Mouse (Mus musculus): ENCODE data around the gene Ccdc3. TPM values are rescaled to one million over a fixed set of nuclear protein-coding genes. Genes with fewer than 3 reads are reported as not detected.
"Not testable (repeated sequence)": the region's sequence is repeated elsewhere in the genome, so short reads cannot be mapped to it uniquely, and the experiment has no call there.

Ccdc3 gene
- polyA plus RNA-seq, 1 experiment from 2014 or later, result not detected

GRCm38 (mm10) chr2:5219206-5219605, 81.6 kb downstream of the Ccdc3 start:
- H3K36me3 ChIP-seq (ENCODE audit: inconsistent target), result no peaks in the 10 kb centered on the region
- 100% methylated on average over 1 of the region's 1 CpGs for WGBS (ENCODE audit: missing documents)
- H3K4me3 ChIP-seq (ENCODE audit: inconsistent target), result no peak overlapping the region
- no peaks in the 10 kb centered on the region for H3K79me2 ChIP-seq (ENCODE audit: inconsistent target)
- no peak overlapping the region for H3K27ac ChIP-seq

DNA sequence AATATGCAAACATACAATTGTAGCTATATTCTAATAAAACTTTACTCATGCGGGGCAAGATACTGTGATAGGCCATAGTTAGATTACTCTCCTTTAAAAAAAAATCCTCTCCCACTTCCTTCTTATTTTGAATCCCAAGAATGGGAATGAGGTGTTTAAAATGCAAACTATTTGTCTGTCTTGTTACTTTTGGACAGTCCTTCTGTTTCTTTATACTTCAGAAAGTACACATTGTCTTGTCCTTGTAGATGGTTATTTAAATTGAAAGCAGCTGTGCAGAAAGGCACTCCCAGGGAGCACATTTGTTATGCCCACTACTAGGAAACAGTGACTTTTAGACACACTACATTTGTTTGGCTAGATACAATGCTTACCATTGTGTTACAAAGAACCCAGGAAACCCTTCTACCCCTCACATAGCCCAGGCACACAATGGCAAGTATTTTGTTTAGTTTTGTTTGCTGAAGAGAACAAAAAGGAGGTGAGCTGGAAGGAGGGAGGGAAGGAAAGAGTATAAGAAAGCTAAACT, 82.3 kb downstream of the Ccdc3 start:
- no peaks in the 10 kb centered on the region for H3K36me3 ChIP-seq (ENCODE audit: inconsistent target)
- no peak overlapping the region for H3K4me3 ChIP-seq (ENCODE audit: inconsistent target)
- WGBS (ENCODE audit: missing documents), result 80% methylated on average over 1 of the region's 1 CpGs
- H3K27ac ChIP-seq, result no peak overlapping the region
- no peaks in the 10 kb centered on the region for H3K79me2 ChIP-seq (ENCODE audit: inconsistent target)

DNA sequence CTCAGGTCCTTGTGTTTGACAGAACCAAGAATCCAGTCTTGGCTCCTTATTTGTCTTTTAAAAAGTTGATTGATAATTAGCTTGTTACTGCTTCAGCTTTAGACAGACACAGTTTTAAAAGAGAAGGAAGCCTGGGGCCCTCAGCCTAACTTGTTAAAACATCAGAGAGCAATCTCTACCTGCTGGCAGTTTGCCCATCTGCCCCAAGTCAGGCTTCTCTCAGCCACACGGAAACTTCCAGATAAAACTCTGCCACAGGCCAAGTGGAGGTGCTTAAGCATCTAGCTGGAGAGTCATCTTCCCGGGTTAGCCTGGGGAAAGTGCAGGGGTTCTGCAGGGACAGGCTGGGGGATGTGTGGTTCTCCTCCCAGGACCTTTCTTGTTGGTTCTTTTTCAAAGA, 85.0 kb downstream of the Ccdc3 start:
- H3K36me3 ChIP-seq (ENCODE audit: inconsistent target), result no peaks in the 10 kb centered on the region
- H3K79me2 ChIP-seq (ENCODE audit: inconsistent target), result no peaks in the 10 kb centered on the region
- H3K4me3 ChIP-seq (ENCODE audit: inconsistent target), result no peak overlapping the region
- no peak overlapping the region for H3K27ac ChIP-seq
- WGBS (ENCODE audit: missing documents), result 62% methylated on average over 2 of the region's 2 CpGs

GRCm38 (mm10) chr2:5236846-5237482, 99.4 kb downstream of the Ccdc3 start:
- Histone ChIP-seq H3K27ac (no peak overlapping the region), H3K79me2 (ENCODE audit: inconsistent target) (no peaks in the 10 kb centered on the region), H3K36me3 (ENCODE audit: inconsistent target) (no peaks in the 10 kb centered on the region), H3K4me3 (ENCODE audit: inconsistent target) (no peak overlapping the region)
- WGBS (ENCODE audit: missing documents), result 88% methylated on average over 3 of the region's 3 CpGs

GRCm38 (mm10) chr2:5237870-5238269, 100.3 kb downstream of the Ccdc3 start:
- 93% methylated on average over 5 of the region's 5 CpGs for WGBS (ENCODE audit: missing documents)
- no peak overlapping the region for H3K27ac ChIP-seq
- H3K4me3 ChIP-seq (ENCODE audit: inconsistent target), result no peak overlapping the region
- no peaks in the 10 kb centered on the region for H3K79me2 ChIP-seq (ENCODE audit: inconsistent target)
- H3K36me3 ChIP-seq (ENCODE audit: inconsistent target), result no peaks in the 10 kb centered on the region

DNA sequence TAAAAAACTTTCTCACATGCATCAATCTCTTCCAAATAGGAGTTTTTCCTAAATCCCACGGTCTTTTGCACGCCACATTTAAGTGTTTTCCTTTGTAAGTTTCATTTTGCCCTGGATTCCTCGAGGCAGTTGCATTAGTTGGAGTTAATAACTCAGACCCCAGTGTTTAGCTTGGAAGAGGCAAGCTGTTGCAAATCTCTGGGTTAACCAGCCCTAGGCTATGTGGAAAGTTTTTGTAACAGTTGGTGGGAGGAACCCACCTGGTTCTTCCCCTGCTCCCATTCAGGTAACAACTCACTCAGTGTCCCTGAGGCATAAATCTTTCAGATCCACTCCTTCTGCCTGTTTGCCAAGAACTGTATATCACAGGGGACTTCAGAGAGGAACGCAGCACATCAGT, 101.9 kb downstream of the Ccdc3 start:
- H3K79me2 ChIP-seq (ENCODE audit: inconsistent target), result no peaks in the 10 kb centered on the region
- H3K27ac ChIP-seq, result no peak overlapping the region
- 93% methylated on average over 4 of the region's 4 CpGs for WGBS (ENCODE audit: missing documents)
- no peak overlapping the region for H3K4me3 ChIP-seq (ENCODE audit: inconsistent target)
- H3K36me3 ChIP-seq (ENCODE audit: inconsistent target), result no peaks in the 10 kb centered on the region

DNA sequence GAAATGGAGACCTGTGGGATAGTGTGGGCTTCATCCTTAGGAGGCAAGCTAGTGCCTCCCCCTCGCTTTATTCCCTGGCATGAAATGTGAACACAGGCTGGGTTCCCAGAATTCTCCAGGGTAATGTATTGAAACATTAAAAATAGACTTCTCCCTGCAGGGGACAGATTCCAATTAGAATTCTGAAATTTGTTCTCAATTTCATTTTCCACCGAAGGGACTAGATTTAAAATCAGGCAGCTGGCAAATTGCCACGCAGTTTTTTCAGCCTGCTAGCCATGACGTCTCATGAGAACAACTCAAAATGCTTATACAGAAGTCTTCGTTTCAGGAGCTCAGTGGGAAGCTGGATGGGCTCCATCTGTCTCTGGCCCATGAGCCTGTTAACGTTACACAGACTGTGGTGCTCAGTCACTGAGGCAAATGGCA, 103.9 kb downstream of the Ccdc3 start:
- WGBS (ENCODE audit: missing documents), result 82% methylated on average over 6 of the region's 6 CpGs
- no peak overlapping the region for H3K4me3 ChIP-seq (ENCODE audit: inconsistent target)
- no peaks in the 10 kb centered on the region for H3K79me2 ChIP-seq (ENCODE audit: inconsistent target)
- no peak overlapping the region for H3K27ac ChIP-seq
- H3K36me3 ChIP-seq (ENCODE audit: inconsistent target), result no peaks in the 10 kb centered on the region

GRCm38 (mm10) chr2:5249199-5249598, 111.6 kb downstream of the Ccdc3 start:
- H3K79me2 ChIP-seq (ENCODE audit: inconsistent target); H3K4me3 ChIP-seq (ENCODE audit: inconsistent target); H3K36me3 ChIP-seq (ENCODE audit: inconsistent target); H3K27ac ChIP-seq: not testable (repeated sequence)
- 93% methylated on average over 6 of the region's 6 CpGs for WGBS (ENCODE audit: missing documents)

GRCm38 (mm10) chr2:5249969-5250368, 112.4 kb downstream of the Ccdc3 start:
- 86% methylated on average over 12 of the region's 12 CpGs for WGBS (ENCODE audit: missing documents)
- no peak overlapping the region for H3K4me3 ChIP-seq (ENCODE audit: inconsistent target)
- no peak overlapping the region for H3K27ac ChIP-seq
- no peaks in the 10 kb centered on the region for H3K79me2 ChIP-seq (ENCODE audit: inconsistent target)
- no peaks in the 10 kb centered on the region for H3K36me3 ChIP-seq (ENCODE audit: inconsistent target)

- no peaks in the 10 kb centered on the region for H3K36me3 ChIP-seq (ENCODE audit: inconsistent target)
- H3K27ac ChIP-seq, result no peak overlapping the region
- WGBS (ENCODE audit: missing documents), result 91% methylated on average over 3 of the region's 3 CpGs
- no peaks in the 10 kb centered on the region for H3K79me2 ChIP-seq (ENCODE audit: inconsistent target)
- no peak overlapping the region for H3K4me3 ChIP-seq (ENCODE audit: inconsistent target)
These were observed 120.7 kb downstream of the Ccdc3 start for GRCm38 (mm10) chr2:5258250-5258649.

DNA sequence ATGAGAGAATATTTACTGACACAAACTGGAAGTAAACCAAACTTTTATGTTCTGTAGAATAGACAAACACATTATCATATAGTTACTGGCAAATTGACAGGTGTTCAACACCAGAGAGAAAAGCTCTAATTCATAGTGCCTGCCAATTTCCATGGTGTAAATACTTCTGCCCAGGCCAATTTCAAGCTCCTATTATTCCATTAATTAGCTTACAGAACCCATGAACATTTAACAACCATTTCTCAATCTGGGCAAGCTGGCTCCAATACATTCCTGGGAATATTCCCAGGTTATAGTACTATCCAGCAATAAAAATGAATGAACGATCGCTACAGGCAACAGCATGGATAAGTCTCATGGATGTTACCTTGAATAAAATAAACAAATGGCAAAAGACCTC, 124.7 kb downstream of the Ccdc3 start:
- no peaks in the 10 kb centered on the region for H3K79me2 ChIP-seq (ENCODE audit: inconsistent target)
- no peak overlapping the region for H3K4me3 ChIP-seq (ENCODE audit: inconsistent target)
- WGBS (ENCODE audit: missing documents), result 90% methylated on average over 2 of the region's 2 CpGs
- H3K27ac ChIP-seq, result no peak overlapping the region
- H3K36me3 ChIP-seq (ENCODE audit: inconsistent target), result no peaks in the 10 kb centered on the region

- WGBS (ENCODE audit: missing documents), result 97% methylated on average over 2 of the region's 2 CpGs
- Histone ChIP-seq H3K36me3 (ENCODE audit: inconsistent target) (no peaks in the 10 kb centered on the region), H3K4me3 (ENCODE audit: inconsistent target) (no peak overlapping the region), H3K27ac (no peak overlapping the region), H3K79me2 (ENCODE audit: inconsistent target) (no peaks in the 10 kb centered on the region)
These were observed 130.4 kb downstream of the Ccdc3 start for GRCm38 (mm10) chr2:5267980-5268379.

Other genes starting within 250 kb of the Ccdc3 start
- gene Phyh, start 218.8 kb upstream of the Ccdc3 start, polyA plus RNA-seq (2018), result 56.1 to 78.9 TPM (median 69.0 TPM) in 3 replicates
- not detected in 3 replicates for gene Ucma, start 161.7 kb upstream of the Ccdc3 start, polyA plus RNA-seq (2018)
- 2.3 to 20.4 TPM (median 4.4 TPM) in 3 replicates for gene Mcm10, start 125.0 kb upstream of the Ccdc3 start, polyA plus RNA-seq (2018)
- gene Optn, start 73.7 kb upstream of the Ccdc3 start, polyA plus RNA-seq (2018), result 18.8 to 83.1 TPM (median 36.1 TPM) in 3 replicates

Measured in macrophage (primary cell).